Mouse (Mus musculus) lung, postnatal 25 days (tissue): ENCODE data around the gene Cd5.

ENCODE experiments used
- DNase-seq: peaks from one replicate; pipeline ENCODE4 v3.0.0; 2022; ENCODE audit warnings: low spot score

The Cd5 gene

DNA sequence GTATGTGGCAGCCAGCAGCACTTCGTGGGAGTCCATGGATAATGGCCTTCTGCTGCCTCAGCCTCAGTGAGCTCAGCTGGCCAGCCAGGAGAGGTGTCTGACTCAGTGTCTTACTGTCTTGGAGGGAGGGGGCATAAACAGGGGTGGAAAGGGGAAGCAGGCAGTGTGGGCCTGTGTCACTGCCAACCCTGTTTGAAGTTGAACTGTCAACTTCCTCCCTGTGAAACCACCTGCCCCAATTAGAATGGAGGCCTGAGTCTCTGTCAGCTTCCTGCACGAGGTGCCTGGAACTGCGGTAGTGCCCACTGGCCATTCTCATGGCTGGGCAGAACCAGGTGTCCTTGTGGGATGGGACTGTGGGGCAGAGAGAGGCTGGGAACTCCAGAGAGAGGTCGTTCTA, at the start of gene Cd5:
Gene Cd5 (minus strand): TSS at position 192 of the 400 bp plus-strand sequence.
- DNase-seq = peak; percentile 51

DNA sequence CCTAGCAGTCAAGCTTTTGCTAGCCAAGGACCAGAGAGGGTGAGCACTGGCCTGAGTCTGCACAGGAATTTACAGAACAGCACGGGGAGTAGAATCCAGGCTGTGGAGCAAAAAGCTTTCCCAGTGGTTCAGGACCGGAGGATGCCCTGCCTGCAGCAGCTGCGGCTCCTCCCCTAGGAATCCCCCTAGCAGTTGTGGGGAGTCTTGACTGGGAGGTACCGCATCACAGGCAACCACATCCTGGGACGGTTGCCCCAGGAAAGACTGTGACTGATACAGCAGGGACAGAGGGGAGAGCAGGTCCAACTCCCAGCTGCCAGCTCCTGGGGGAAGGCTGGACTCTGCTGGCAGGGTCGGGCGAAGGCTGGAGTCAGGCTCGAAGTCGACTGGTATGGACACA, 49.4 kb upstream of the Cd5 start:
- DNase-seq = no peak

DNA sequence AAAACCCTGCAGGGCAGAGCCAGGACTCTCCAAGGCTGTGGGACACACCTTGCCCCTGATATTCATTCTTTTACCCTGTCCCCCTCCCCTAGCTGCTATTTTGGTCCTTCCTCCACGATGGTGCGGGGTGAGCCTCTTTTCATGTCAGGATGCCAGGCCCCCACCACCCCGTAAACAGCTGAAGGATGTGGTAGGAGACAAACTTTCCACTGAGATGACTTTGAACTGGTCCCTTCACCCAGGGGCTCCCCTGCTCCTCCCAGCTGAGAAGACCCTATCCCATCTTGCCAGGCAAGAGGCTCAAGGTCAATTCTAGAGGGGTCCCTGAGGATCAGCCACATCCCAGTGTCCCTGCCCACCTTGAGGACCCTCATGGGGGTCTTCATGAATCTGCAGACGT, 48.6 kb upstream of the Cd5 start:
- peak; percentile 23 for DNase-seq

DNA sequence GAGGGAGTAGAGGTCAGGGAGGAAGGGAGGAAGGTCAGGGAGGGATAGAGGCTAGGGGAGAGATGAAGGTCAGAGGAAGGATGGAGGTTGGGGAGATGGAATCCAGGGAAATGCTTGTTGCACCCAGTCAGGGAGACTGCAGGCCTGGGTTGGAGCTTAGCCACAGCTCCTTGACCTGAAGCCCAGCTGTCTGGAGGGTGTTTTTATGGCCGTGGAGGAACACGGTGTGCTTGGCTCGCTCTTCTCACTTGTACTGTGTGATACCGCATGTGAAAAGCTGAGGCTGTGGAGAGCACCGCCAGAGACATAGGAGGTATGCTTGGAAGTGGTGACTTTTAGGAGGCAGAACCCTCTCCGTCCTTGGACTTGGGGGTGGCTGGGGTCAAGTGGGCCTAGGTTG, 48.0 kb upstream of the Cd5 start:
- no peak for DNase-seq

DNA sequence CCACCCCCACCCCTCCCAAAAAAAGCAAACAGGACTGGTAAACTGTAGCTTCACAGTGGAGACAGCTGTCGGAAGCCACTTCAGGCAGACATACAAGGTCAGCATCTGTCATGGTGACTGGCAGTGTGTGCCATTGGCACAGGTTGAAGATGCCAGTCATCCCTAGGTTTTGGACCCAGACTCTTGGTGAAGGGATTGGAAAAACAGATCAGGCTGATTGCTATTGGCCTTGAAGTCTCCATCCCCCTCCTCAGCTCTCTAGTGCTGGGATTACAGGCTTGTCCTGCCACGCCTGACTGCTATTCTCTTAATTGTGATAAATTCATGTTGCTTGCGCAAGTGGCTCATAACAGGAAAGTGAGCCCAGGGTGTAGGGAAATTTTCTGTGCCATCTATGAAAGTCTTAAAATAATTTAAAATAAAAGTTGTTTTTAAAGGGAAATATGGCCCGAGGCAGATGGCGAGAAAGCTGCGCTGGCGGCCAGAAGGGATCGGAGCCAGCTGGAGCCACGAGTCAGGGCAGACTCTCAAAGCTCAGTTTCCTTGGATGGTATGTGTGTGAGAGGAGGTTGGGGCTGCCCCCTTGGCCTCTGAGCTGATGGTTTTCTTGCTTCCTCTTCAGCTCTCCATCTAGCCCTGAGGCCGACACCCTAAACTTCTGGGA, 46.1 kb upstream of the Cd5 start:
- no peak for DNase-seq

DNA sequence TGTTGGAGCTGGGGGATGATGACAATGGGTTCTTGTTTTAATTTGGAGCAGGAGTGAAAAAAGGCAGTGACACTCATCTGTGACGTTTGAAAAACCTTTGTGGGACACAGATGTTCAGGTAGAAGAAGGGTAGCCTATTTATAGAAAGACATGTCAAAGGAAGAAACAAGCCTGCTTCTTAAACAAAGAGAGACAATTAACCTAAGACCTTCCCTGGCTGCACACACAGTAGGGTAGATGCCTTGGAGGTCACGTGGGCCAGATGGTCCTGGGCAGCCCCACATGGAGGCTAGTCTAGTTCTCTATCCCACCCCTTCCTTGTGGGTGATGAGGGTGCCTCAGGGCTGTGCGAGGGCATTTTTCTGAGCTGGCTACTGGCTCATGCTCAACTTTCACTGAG, 45.3 kb upstream of the Cd5 start:
- DNase-seq = no peak

DNA sequence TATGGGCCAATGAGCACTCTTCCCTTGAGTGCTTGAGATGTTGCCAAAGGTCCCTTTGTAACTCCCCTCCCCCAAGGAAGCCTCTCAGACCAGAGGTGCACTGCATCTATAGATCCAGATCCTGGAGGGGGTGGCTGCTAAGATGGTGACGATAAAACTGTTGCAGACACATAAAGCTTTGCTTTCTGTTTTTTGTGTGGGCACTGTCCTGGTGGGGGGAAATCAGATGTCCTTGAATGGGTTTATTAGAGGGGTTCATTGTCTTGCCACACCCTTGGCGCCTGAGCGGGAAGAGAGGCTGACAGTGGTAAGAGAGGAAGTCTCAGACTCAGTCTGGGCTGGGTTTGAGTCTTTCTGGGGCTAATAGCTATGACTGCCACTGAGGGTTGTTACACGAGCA, 44.4 kb upstream of the Cd5 start:
- no peak for DNase-seq

DNA sequence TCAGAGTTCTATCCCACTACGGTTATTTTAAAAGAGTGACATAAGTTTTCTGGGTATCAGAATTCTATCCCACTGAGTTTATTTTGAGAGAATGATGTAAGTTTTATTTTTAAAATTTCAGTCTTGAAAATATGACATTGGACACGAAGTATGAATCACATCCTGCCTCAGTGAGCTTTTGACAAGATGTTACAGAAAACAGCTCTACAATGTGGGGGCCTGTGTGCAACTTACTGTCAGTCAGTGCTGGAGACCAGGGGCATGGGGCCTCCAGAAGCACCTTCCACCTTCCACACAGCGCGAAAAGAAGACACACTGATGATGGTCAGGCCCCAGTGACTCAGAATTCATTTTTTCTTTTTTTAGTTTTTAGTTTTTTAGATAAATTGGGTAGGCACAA, 42.8 kb upstream of the Cd5 start:
- no peak for DNase-seq

DNA sequence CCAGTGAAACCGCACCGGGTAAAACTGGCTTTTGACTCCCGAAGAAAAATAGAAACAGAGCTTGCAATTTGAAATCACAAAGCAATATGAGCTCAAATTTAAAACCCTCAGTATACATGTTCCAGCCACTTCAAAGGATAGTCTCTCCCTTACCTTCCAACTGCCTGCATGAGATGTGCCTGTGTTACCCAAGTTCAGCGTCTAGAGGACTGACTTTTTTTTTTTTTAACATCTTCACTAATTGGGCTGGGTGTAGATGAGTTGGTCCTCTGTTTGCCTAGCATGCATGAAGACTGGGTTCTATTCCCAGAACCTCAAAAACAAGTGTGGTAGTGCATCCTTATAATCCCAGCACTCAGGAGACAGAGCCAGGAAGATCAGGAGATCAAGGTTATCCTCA, 38.1 kb upstream of the Cd5 start:
- no peak for DNase-seq

DNA sequence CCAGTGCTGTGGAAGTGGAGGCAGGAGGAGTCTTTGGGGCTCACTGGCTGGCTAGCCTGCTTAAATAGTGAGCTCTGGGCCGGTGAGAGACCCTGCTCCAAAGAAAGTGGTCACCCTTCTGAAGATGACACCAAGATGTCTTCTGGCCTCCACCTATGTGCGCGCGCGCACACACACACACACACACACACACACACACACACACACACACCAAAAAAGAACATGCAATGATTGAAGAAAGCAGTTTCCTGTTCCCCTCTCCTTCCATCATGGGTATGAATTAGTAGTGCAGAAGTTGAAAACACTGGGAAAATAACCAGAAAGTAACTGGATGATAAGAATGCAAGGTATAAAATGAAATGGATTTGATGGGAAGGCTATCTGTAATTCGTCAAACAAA, 35.3 kb upstream of the Cd5 start:
- no peak for DNase-seq

DNA sequence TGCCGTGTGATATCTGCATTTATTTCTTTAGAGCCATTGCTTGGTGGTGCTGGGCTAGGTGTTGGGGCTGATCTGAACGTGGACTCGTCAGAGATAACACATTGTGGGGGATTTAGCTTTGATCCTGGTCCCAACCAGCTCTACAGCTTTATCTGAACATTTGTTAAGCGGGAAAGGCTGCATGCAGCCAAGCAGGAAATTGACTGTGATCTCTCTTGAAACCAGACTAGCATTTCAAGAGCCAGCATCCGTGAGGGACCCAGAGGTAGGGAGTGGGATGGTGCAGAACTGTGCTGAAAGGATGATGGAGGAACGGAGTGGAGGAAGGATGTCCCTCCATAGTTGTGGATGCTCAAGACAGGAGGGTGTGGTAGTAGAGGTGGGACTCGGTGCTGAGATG, 34.6 kb upstream of the Cd5 start:
- no peak for DNase-seq

DNA sequence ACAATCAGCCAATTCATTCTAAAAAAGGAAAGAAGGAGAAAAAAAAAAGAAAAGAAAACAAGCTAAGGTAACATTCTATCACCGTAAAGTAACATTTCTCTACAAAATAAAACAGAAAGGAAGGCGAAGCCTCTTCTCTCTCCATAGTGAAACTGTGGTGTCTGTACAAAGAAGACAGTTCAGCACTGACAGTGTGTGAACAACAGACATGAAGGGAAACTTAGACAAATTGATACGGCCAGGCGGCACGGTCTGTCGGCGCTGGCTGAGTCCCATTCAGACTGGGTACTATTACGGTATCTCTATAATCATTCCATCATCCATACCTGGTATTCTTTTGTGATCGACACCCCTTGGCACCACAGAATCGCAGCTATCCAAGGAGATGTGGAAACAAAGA, 34.1 kb upstream of the Cd5 start:
- no peak for DNase-seq

DNA sequence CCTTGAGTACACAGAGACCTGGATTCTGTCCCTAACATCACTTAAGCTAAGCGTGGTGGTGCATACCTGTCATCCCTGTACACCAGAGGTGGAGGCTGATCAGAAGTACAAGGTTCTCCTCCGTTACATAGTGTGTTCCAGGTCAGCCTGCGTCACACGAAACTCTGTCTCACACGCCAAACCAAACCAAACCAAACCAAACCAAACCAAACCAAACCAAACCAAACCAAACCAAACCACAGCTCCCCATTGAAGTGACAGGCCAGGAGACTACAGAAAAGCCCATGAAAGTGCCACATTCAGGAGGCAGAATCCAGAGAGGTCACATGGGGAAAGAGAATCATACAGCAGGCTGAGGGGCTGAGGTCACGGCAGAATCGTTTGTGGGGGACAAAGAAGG, 33.2 kb upstream of the Cd5 start:
- no peak for DNase-seq

DNA sequence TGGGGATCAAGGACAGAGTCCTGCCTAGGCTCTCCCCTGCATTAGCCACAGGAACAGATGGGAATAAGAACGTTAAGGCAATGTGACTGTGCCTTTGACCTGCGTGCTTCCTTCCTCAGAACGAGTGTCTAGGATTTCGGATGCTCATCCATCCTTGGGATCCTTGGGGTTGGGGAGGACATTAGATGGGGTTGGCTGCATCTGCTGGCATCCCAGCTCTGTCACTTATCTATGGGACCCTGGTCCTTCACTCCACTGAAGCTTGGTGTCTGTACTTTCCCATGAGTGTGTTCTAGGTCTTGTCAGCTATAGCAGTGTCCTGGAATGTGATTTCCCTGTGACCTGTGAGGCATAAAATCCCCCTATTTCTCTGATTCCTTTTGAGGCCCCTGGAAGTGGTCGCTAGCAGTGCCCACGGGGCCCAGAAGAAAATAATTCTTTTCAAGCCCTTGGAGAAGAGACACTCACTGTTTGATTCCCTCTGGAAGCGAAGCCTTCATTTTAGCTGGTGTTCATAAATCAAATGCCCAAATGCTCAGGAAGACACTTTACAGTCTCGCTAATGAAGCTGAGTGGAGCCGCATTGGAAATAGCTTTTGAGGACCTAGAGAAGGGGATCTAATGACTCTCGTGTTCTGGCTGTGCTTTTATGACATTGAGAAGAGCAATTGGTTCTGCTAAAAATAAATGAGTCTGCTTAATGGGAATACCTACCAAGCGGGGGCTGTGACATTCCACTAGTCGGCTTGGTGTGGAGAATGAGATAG, 30.8 kb upstream of the Cd5 start:
- no peak for DNase-seq

DNA sequence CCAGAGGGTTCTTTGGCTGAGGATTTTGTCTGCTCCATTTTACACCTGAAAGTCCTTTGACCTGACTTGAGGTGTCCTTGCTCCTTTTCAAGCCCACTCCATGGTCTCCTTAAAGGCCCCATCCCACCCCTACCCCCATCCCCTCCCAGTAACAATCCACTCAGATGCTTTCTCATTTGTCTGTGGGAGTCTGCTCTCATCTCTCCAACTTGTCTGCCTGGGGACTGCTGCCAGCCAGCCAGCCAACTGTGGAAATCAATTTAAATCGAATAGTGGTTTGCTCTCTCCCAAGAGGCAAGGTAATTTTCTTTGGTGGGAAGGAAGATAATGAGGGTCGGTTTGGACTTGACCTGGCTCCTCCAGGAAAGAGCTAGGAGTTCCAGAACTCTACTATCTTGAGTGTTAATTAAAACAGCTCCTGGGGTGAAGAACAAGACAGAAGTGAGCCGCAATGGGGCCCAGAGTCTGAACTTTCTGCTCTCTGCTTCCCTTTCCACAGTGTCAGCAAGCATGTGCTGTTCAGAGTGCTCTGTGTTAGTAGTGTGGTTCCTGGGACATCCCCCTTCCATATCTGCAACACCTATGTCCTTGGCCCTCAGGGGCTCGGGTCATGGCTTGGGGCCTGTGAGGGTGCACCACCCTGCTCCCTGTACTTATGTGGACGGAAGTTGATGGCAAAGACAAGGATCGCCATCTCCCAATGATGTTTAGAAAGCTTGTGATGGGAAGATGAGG, 30.1 kb upstream of the Cd5 start:
- no peak for DNase-seq

DNA sequence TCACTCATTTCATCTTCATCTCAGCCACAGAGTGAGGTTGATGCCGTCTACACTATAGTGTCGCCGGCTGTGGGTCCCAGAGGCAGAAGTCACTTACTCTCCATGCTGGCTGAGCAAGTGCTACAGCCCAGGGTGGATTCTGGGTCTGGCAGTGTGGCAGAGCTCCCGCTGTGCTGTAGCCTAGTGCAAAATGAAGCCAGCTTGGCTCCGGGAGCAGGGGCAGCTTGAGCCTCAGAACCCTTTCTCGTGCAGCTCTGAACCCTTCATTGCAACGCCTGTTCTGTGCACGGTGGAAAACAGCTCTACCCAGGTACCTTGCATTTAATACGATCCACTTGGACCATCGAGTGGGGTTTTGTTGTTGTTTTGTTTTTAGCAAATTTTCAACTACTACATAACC, 28.8 kb upstream of the Cd5 start:
- DNase-seq = no peak

DNA sequence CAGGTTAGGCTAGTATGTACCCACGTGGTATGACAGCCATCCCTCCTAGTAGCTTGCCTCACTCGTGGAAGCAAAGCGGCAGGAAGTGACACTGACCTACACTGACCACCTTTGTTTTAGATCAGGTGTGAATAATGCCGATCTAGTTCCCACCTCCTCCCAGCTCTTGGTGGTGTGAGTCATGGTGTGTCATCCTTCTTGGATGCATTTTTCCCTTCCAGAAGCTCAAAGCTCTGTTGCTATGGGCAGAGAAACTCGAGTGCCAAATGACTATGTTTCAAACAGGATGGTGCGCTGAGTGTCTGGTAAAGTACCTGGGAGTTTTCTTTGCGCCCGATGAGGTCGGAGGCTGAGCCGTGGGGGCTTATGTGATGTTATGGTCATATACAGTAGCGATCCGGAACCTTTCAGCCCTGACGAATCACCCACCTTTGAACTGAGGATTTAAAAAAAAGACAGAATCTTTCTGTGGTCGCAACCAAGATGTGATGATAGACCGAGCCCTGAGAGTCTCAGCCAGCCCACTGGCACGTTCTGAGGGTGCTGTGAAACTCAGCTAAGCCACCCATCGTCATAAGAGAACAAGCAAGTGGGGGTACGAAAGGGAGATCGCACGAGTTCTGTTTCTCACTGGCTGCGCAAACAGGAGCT, 24.7 kb upstream of the Cd5 start:
- no peak for DNase-seq

DNA sequence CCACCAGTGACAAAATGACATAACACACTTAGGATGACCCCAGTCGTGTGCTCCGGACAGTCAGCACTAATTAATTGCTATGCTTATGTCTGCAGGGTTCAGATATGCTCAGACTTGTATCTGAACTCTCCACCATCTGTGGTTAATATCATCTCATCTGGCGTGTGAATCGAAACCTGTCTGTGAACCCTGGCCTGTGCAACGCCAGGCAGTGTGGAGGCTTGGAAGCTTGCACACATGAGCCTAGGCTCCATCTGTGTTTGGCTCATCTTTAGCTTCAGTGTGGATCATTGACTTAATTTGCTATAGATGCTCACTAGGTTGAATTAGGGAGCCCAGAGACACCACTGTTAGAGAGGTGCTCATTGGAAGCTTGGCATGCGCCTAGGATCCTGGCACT, 23.7 kb upstream of the Cd5 start:
- DNase-seq = no peak

DNA sequence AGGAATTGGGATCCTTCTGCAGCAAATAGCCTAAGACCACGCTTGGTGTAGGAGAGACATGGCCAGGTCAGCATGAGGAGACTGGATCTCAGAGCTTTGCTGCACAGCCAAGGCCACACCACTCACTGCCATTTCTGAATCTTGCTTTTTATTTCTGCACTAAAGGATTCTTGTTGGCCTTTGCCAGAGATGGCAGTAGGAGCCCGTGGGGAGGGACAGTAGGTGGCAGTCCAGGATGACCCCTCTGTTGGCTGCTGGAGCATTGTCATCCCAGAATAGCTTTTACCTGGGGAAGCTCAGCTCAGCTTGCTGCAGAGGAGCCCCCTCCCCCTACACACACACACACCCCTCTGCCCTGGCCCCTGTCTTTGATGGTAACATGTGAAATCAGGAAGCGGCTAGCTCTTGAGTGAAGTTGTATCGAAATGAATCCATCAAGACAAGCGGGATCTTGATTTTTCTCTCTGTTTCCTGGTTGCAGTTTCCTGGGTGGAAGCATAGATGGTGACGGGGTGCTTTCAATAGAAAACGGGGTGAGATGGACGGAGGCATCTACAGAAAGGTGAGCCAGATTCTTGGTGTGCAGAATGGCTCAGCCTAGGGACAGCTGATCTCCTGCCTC, 23.1 kb upstream of the Cd5 start:
- no peak for DNase-seq

DNA sequence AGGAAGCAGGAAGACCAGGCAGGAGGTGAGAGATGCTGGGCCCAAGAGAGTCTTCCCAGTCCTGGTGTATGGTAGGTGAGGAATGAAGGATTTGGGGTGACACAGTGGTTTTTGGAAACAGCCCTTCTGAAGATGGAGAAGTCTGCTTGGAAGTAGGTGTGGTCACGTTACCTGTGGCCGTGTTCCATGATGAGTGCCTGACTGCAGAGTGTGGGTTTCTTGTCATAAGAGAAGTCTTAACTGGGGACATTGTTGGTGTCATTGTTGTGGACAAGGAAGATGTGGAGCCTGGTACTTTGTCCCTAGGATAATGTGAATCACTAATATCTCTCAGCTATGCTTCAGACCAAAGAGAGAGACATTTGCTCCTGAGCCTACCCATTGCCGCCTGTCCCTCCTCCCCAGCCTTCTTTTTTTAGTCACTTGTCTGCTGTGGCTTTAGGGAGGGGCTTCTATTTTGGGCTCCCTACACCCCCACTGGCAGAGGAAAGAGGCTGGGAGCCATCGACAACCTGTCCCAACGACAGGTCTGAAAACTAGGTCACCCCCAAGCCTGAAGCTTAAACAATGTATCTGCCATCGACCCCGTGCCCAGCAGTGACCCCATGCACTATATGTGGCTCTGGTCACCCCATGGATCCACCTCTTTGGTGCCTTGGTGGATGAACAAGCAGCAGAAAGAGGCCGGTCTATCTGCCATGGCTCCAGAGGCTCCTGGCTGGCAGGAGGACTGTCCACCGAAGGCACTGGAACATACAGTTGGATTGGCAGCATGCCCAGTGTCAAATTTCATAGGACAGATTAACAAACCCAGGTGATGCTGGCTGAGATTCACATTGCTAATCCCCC, 21.4 kb upstream of the Cd5 start:
- DNase-seq = no peak

DNA sequence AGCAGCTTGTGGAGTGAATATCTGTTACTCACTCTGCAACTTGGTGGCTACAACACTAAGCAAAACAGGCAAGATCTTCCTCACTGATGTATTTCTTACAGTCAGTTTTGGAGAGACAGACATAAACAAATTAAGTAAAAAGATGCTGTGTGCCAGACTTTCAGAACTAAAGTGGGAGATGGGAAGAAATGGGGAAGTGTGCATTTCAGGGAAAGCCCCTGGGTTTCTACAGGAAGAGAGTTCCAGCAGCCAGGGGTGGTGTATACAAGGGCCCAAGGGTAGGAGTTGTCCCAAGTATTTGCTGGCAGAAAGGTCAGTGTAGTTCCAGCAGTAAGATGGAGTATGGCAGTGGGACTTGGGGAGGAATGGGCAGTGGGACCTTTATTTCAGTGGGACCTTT, 20.7 kb upstream of the Cd5 start:
- DNase-seq = no peak
